Mouse (Mus musculus) kidney, postnatal 0 days (tissue): ENCODE measurements around the gene Padi6. TPM values are rescaled to one million over a fixed set of nuclear protein-coding genes. Genes with fewer than 3 reads are reported as not detected.

Experiments used
- ATAC-seq: fragments of 200-750 bp; cut with Nextera tagmentation; replicated peaks from 2 replicates; pipeline ENCODE4 v1.8.0; 2017; ENCODE audit warnings: low read depth, moderate number of reproducible peaks, moderate TSS enrichment, moderate library complexity; ENCODE audit not compliant: low FRiP score
- DNase-seq: peaks from one replicate; pipeline ENCODE4 v3.0.0-alpha.2; 2016; ENCODE audit warnings: low spot score
- H3K27ac ChIP-seq: fragments of 300-500 bp; sonication (generic); 2 replicates; pipeline ENCODE4 v1.5.1; 2014; ENCODE audit warnings: mild to moderate bottlenecking
- H3K27me3 ChIP-seq: fragments of 300-500 bp; sonication (generic); 2 replicates; pipeline ENCODE4 v1.6.1; 2014; ENCODE audit warnings: low read length, mixed read lengths; ENCODE audit not compliant: insufficient read depth
- H3K36me3 ChIP-seq: fragments of 300-500 bp; sonication (generic); 2 replicates; pipeline ENCODE4 v1.6.1; 2014; ENCODE audit warnings: low read length, mixed read lengths; ENCODE audit not compliant: insufficient read depth
- H3K4me1 ChIP-seq: fragments of 300-500 bp; sonication (generic); replicated peaks from 2 replicates; pipeline ENCODE4 v1.6.1; 2014; ENCODE audit warnings: antibody characterized with exemption, low read length, mixed read lengths; ENCODE audit not compliant: insufficient read depth
- H3K4me2 ChIP-seq: fragments of 300-500 bp; sonication (generic); 2 replicates; pipeline ENCODE4 v1.6.1; 2014; ENCODE audit warnings: mild to moderate bottlenecking, low read length, moderate library complexity, mixed read lengths
- H3K4me3 ChIP-seq: fragments of 300-500 bp; sonication (generic); replicated peaks from 2 replicates; pipeline ENCODE4 v1.5.1; 2014; ENCODE audit warnings: low read depth, low read length
- H3K9ac ChIP-seq: fragments of 300-500 bp; sonication (generic); 2 replicates; pipeline ENCODE4 v1.6.1; 2014; ENCODE audit warnings: low read depth, low read length
- H3K9me3 ChIP-seq: fragments of 300-500 bp; sonication (generic); replicated peaks from 2 replicates; pipeline ENCODE4 v1.6.1; 2016; ENCODE audit warnings: low read length, inconsistent platforms, mixed read lengths
- CTCF ChIP-seq: IDR thresholded peaks from 2 replicates; pipeline ENCODE4 v1.5.1; 2016; ENCODE audit warnings: antibody characterized with exemption, low read depth, mild to moderate bottlenecking, moderate library complexity
- WGBS: fragments of 180-500 bp; shearing (Covaris S2); extraction: QIAGEN DNeasy Blood & Tissue Kit; methylation state at CpG from one replicate; pipeline ENCODE4 v1.1.7; 2014; 5-methylcytosine and 5-hydroxymethylcytosine counted together
- polyA plus RNA-seq: library from polyadenylated mRNA; unstranded; fragments of >200 nt; fragmentation: Nextera tagmentation; extraction: Ambion mirVana; gene quantifications from 2 replicates; pipeline ENCODE4 v1.2.1, GENCODE M21; 2015

Padi6 gene
- polyA plus RNA-seq, 1 experiment from 2014 or later, result 0.07 TPM

GRCm38 (mm10) chr4:140708297-140708927, 34.0 kb downstream of the Padi6 start:
- Histone ChIP-seq H3K36me3 (peaks cover 39% of the 10 kb centered on the region), H3K4me3 (no peak overlapping the region), H3K27ac (no peak overlapping the region), H3K27me3 (no peaks in the 10 kb centered on the region), H3K9me3 (no peaks in the 10 kb centered on the region), H3K4me2 (no peak overlapping the region), H3K4me1 (no peaks in the 10 kb centered on the region; the same call in none of the 2 replicates), H3K9ac (no peak overlapping the region)
- ATAC-seq (no peak), DNase-seq (no peak)
- WGBS, result 69% methylated on average over 18 of the region's 18 CpGs
- no peak for TF ChIP-seq CTCF

GRCm38 (mm10) chr4:140707615-140708014, 34.8 kb downstream of the Padi6 start:
- Histone ChIP-seq H3K9me3 (no peaks in the 10 kb centered on the region), H3K4me3 (no peak overlapping the region), H3K4me1 (no peaks in the 10 kb centered on the region; the same call in 1 of the 2 replicates), H3K27ac (no peak overlapping the region), H3K9ac (no peak overlapping the region), H3K4me2 (no peak overlapping the region), H3K36me3 (peaks cover 32% of the 10 kb centered on the region), H3K27me3 (no peaks in the 10 kb centered on the region)
- no peak for DNase-seq
- no peak for TF ChIP-seq CTCF
- ATAC-seq, result no peak
- 73% methylated on average over 4 of the region's 4 CpGs for WGBS

- Histone ChIP-seq H3K36me3 (peaks cover 6% of the 10 kb centered on the region; the same call in 1 of the 2 replicates), H3K4me2 (peak overlapping the region; percentile 93), H3K9me3 (no peaks in the 10 kb centered on the region), H3K9ac (no peak overlapping the region), H3K27ac (0 out of 2 replicates have a peak overlapping the region, but pooled peaks have one; percentile 13), H3K4me3 (no peak overlapping the region), H3K4me1 (peaks cover 15% of the 10 kb centered on the region; the same call in 1 of the 2 replicates), H3K27me3 (no peaks in the 10 kb centered on the region)
- DNase-seq (no peak), ATAC-seq (no peak)
- no peak for TF ChIP-seq CTCF
- 24% methylated on average over 4 of the region's 4 CpGs for WGBS
Observed at GRCm38 (mm10) chr4:140704166-140704565, 38.3 kb downstream of the Padi6 start.

GRCm38 (mm10) chr4:140703636-140704035, 38.8 kb downstream of the Padi6 start:
- peak overlapping the region; percentile 89; the same call in 1 of the 2 replicates for H3K4me3 ChIP-seq
- H3K36me3 ChIP-seq, result 0 out of 2 replicates have a peak, but pooled peaks cover under 1% of the 10 kb centered on the region
- TF ChIP-seq CTCF, result no peak
- H3K4me1 ChIP-seq, result peaks cover 15% of the 10 kb centered on the region; the same call in 1 of the 2 replicates
- 17% methylated on average over 8 of the region's 8 CpGs for WGBS
- no peak overlapping the region for H3K9ac ChIP-seq
- ATAC-seq (no peak), DNase-seq (no peak)
- H3K4me2 ChIP-seq, result peak overlapping the region; percentile 93
- H3K27ac ChIP-seq, result no peak overlapping the region
- no peaks in the 10 kb centered on the region for H3K9me3 ChIP-seq
- H3K27me3 ChIP-seq, result no peaks in the 10 kb centered on the region

- Histone ChIP-seq H3K27ac (peak overlapping the region; percentile 94), H3K4me2 (peak overlapping the region; percentile 93), H3K4me3 (peak overlapping the region; percentile 89), H3K36me3 (no peaks in the 10 kb centered on the region), H3K27me3 (no peaks in the 10 kb centered on the region), H3K4me1 (peaks cover 15% of the 10 kb centered on the region; the same call in 1 of the 2 replicates), H3K9me3 (no peaks in the 10 kb centered on the region), H3K9ac (peak overlapping the region; percentile 93)
- no peak for TF ChIP-seq CTCF
- DNase-seq (peak; percentile 82), ATAC-seq (peak; percentile 71)
- WGBS, result under 1% methylated on average over 49 of the region's 68 CpGs
Observed at GRCm38 (mm10) chr4:140702611-140703327, 39.7 kb downstream of the Padi6 start.

GRCm38 (mm10) chr4:140701716-140702561, 40.5 kb downstream of the Padi6 start:
- no peak for TF ChIP-seq CTCF
- Histone ChIP-seq H3K9ac (peak overlapping the region; percentile 93), H3K27me3 (no peaks in the 10 kb centered on the region), H3K27ac (peak overlapping the region; percentile 94), H3K36me3 (no peaks in the 10 kb centered on the region), H3K4me3 (peak overlapping the region; percentile 89), H3K4me2 (peak overlapping the region; percentile 93), H3K9me3 (no peaks in the 10 kb centered on the region), H3K4me1 (peaks cover 15% of the 10 kb centered on the region; the same call in 1 of the 2 replicates)
- 1% methylated on average over 64 of the region's 107 CpGs for WGBS
- ATAC-seq (0 out of 2 replicates have a peak, but pooled peaks have one; percentile 6), DNase-seq (peak; percentile 53)
